Mouse (Mus musculus) lung, adult 2 months (tissue): ENCODE results near the gene Ptpa. TPM values are rescaled to one million over a fixed set of nuclear protein-coding genes. Genes with fewer than 3 reads are reported as not detected.

Source experiments
- DNase-seq: peaks from one replicate; pipeline ENCODE4 v3.0.0; 2022
- H3K4me1 ChIP-seq: fragments of 200-500 bp; 2 replicates; pipeline ENCODE4 v1.6.1; 2011; ENCODE audit warnings: low read length; ENCODE audit not compliant: control insufficient read depth, insufficient read depth
- H3K4me3 ChIP-seq: fragments of 200-500 bp; replicated peaks from 2 replicates; pipeline ENCODE3; 2011; ENCODE audit warnings: low read depth, mild to moderate bottlenecking, control low read depth, low read length; ENCODE audit errors: extremely low read depth
- CTCF ChIP-seq: fragments of 200-500 bp; IDR thresholded peaks from 2 replicates; pipeline ENCODE4 v1.5.1; 2011; ENCODE audit warnings: mild to moderate bottlenecking, low read length, control low read depth; ENCODE audit not compliant: insufficient read depth
- POLR2A ChIP-seq: fragments of 200-500 bp; IDR thresholded peaks from 2 replicates; pipeline ENCODE4 v1.6.1; 2011; ENCODE audit warnings: low read depth, mild to moderate bottlenecking, control low read depth, low read length, borderline replicate concordance; ENCODE audit errors: extremely low read depth
- WGBS: fragments of 180-500 bp; shearing (Covaris S2); methylation state at CpG from one replicate; pipeline ENCODE4 v1.1.7; 2018; 5-methylcytosine and 5-hydroxymethylcytosine counted together
- polyA plus RNA-seq: library from polyadenylated mRNA; depleted of rRNA; stranded (reverse); fragments of >200 nt; gene quantifications from 2 replicates; pipeline ENCODE4 v1.2.3, GENCODE M21; 2012; rRNA removed

Gene Ptpa
- polyA plus RNA-seq, 1 experiment, result 136 TPM

- WGBS, result 81% methylated on average over 2 of the region's 2 CpGs
- TF ChIP-seq POLR2A (no peak), CTCF (no peak)
- no peak for DNase-seq
- no peak overlapping the region for H3K4me3 ChIP-seq
- H3K4me1 ChIP-seq, result peaks cover under 1% of the 10 kb centered on the region; the same call in 1 of the 2 replicates
Measured at GRCm38 (mm10) chr2:30476241-30476640, 60.4 kb downstream of the Ptpa start.

GRCm38 (mm10) chr2:30478526-30478925 is 62.7 kb downstream of the Ptpa start:
- 71% methylated on average over 1 of the region's 1 CpGs for WGBS
- no peak for DNase-seq
- H3K4me3 ChIP-seq, result no peak overlapping the region
- no peaks in the 10 kb centered on the region; the same call in 1 of the 2 replicates for H3K4me1 ChIP-seq
- TF ChIP-seq CTCF, result no peak
- no peak for TF ChIP-seq POLR2A

GRCm38 (mm10) chr2:30487597-30487996 is 71.8 kb downstream of the Ptpa start:
- TF ChIP-seq POLR2A, result no peak
- no peak for TF ChIP-seq CTCF
- Histone ChIP-seq H3K4me1 (no peaks in the 10 kb centered on the region), H3K4me3 (no peak overlapping the region)
- WGBS, result 40% methylated on average over 7 of the region's 7 CpGs
- no peak for DNase-seq

- DNase-seq, result no peak
- Histone ChIP-seq H3K4me3 (no peak overlapping the region), H3K4me1 (no peaks in the 10 kb centered on the region)
- TF ChIP-seq CTCF (no peak), POLR2A (no peak)
- 89% methylated on average over 2 of the region's 2 CpGs for WGBS
Measured at GRCm38 (mm10) chr2:30490384-30490783, 74.5 kb downstream of the Ptpa start.

- TF ChIP-seq POLR2A, result no peak
- TF ChIP-seq CTCF, result no peak
- no peak for DNase-seq
- H3K4me3 ChIP-seq, result no peak overlapping the region
- WGBS, result 77% methylated on average over 8 of the region's 8 CpGs
- peaks cover 4% of the 10 kb centered on the region; the same call in 1 of the 2 replicates for H3K4me1 ChIP-seq
Measured at GRCm38 (mm10) chr2:30495000-30495908, 79.4 kb downstream of the Ptpa start.

GRCm38 (mm10) chr2:30495909-30496861 is 80.3 kb downstream of the Ptpa start:
- WGBS, result 25% methylated on average over 22 of the region's 22 CpGs

More at GRCm38 (mm10) chr2:30495909-30496861, 80.3 kb downstream of the Ptpa start:
- TF ChIP-seq POLR2A, result no peak
- TF ChIP-seq CTCF, result no peak
- peak; percentile 62 for DNase-seq
- Histone ChIP-seq H3K4me1 (peaks cover 4% of the 10 kb centered on the region; the same call in 1 of the 2 replicates), H3K4me3 (peak overlapping the region; percentile 55)

Other genes with a start within 250 kb of the Ptpa start
- gene Endog, start 244.5 kb upstream of the Ptpa start, polyA plus RNA-seq, result 58.1 and 87.9 TPM in 2 replicates
- 18.3 and 18.8 TPM in 2 replicates for gene Spout1, start 237.6 kb upstream of the Ptpa start, polyA plus RNA-seq
- 23.5 and 51.9 TPM in 2 replicates for gene Kyat1, start 210.2 kb upstream of the Ptpa start, polyA plus RNA-seq
- gene Lrrc8a, start 178.3 kb upstream of the Ptpa start, polyA plus RNA-seq, result 56.5 and 66.7 TPM in 2 replicates
- gene Gm28035, start 175.5 kb upstream of the Ptpa start, polyA plus RNA-seq, result 11.6 and 18.8 TPM in 2 replicates
- 16.0 and 23.9 TPM in 2 replicates for gene Phyhd1, start 149.8 kb upstream of the Ptpa start, polyA plus RNA-seq
- not detected in 2 replicates for gene Gm28038, start 135.0 kb upstream of the Ptpa start, polyA plus RNA-seq
- 21.1 and 22.2 TPM in 2 replicates for gene Dolk, start 129.7 kb upstream of the Ptpa start, polyA plus RNA-seq
- 27.3 and 28.1 TPM in 2 replicates for gene Nup188, start 129.6 kb upstream of the Ptpa start, polyA plus RNA-seq
- 132 and 136 TPM in 2 replicates for gene Sh3glb2, start 56.7 kb upstream of the Ptpa start, polyA plus RNA-seq
- gene Miga2, start 51.8 kb upstream of the Ptpa start, polyA plus RNA-seq, result 28.2 and 36.1 TPM in 2 replicates
- gene Dolpp1, start 23.8 kb upstream of the Ptpa start, polyA plus RNA-seq, result 49.1 and 55.6 TPM in 2 replicates
- gene Crat, start 226 bp upstream of the Ptpa start, polyA plus RNA-seq, result 89.2 and 103 TPM in 2 replicates
- gene Ier5l, start 58.2 kb downstream of the Ptpa start, polyA plus RNA-seq, result 12.6 and 22.5 TPM in 2 replicates
- gene Cstad, start 179.0 kb downstream of the Ptpa start, polyA plus RNA-seq, result 0.69 and 1.6 TPM in 2 replicates